Mouse (Mus musculus) mesoderm, embryonic 11.5 days (tissue): ENCODE measurements around the gene Zfhx3.
A peak's percentile ranks its signal among the peaks of the same experiment; 100 is the strongest.
"Not testable (repeated sequence)": the region's sequence is repeated elsewhere in the genome, so short reads cannot be mapped to it uniquely, and the experiment has no call there.

Experiments used
- DNase-seq: peaks from one replicate; pipeline ENCODE4 v3.0.0-alpha.2; 2012; ENCODE audit warnings: low read depth, low spot score

The Zfhx3 gene

GRCm38 (mm10) chr8:107941922-107942694, at the start of gene Zfhx3:
TSS of gene Zfhx3 (plus strand) at chr8:107942644.
- DNase-seq: no peak

GRCm38 (mm10) chr8:107918984-107919383, 23.5 kb upstream of the Zfhx3 start:
- DNase-seq: no peak

- no peak for DNase-seq
These were observed 16.3 kb upstream of the Zfhx3 start for GRCm38 (mm10) chr8:107926149-107926548.

GRCm38 (mm10) chr8:107936725-107937124, 5.7 kb upstream of the Zfhx3 start:
- no peak for DNase-seq

GRCm38 (mm10) chr8:107938231-107938630, 4.2 kb upstream of the Zfhx3 start:
- DNase-seq: not testable (repeated sequence)

GRCm38 (mm10) chr8:107940181-107940580, 2.3 kb upstream of the Zfhx3 start:
- no peak for DNase-seq

- DNase-seq: peak; percentile 57
These were observed 487 bp downstream of the Zfhx3 start for GRCm38 (mm10) chr8:107942752-107943510.

GRCm38 (mm10) chr8:107943550-107944348, 1.3 kb downstream of the Zfhx3 start:
- no peak for DNase-seq

- DNase-seq: peak; percentile 42
These were observed 2.5 kb downstream of the Zfhx3 start for GRCm38 (mm10) chr8:107944676-107945600.

- no peak for DNase-seq
These were observed 4.4 kb downstream of the Zfhx3 start for GRCm38 (mm10) chr8:107946888-107947287.

GRCm38 (mm10) chr8:107955887-107956286, 13.4 kb downstream of the Zfhx3 start:
- DNase-seq: no peak

- no peak for DNase-seq
These were observed 15.1 kb downstream of the Zfhx3 start for GRCm38 (mm10) chr8:107957566-107957965.

GRCm38 (mm10) chr8:107960466-107960865, 18.0 kb downstream of the Zfhx3 start:
- DNase-seq: no peak

GRCm38 (mm10) chr8:107960878-107961277, 18.4 kb downstream of the Zfhx3 start:
- no peak for DNase-seq

GRCm38 (mm10) chr8:107972198-107972597, 29.8 kb downstream of the Zfhx3 start:
- DNase-seq: no peak

- DNase-seq: no peak
These were observed 32.0 kb downstream of the Zfhx3 start for GRCm38 (mm10) chr8:107974451-107974850.

- no peak for DNase-seq
These were observed 35.8 kb downstream of the Zfhx3 start for GRCm38 (mm10) chr8:107978247-107978646.

GRCm38 (mm10) chr8:107980618-107981017, 38.2 kb downstream of the Zfhx3 start:
- peak; percentile 50 for DNase-seq

- DNase-seq: no peak
These were observed 44.2 kb downstream of the Zfhx3 start for GRCm38 (mm10) chr8:107986629-107987028.

GRCm38 (mm10) chr8:107998874-107999273, 56.4 kb downstream of the Zfhx3 start:
- no peak for DNase-seq

GRCm38 (mm10) chr8:108011516-108011915, 69.1 kb downstream of the Zfhx3 start:
- no peak for DNase-seq
